Mouse (Mus musculus): ENCODE data around the gene Alg9.

Alg9 gene

GRCm38 (mm10) chr9:50852634-50853349, 78.0 kb downstream of the Alg9 start:
- peak; percentile 47 to 50 for DNase-seq (ENCODE audit: low spot score in 2 of 2)

GRCm38 (mm10) chr9:50854376-50854775, 79.6 kb downstream of the Alg9 start:
- DNase-seq (ENCODE audit: low spot score in 2 of 2), result no peak

- DNase-seq (ENCODE audit: low spot score in 2 of 2), result no peak
Measured at GRCm38 (mm10) chr9:50855133-50855766, 80.4 kb downstream of the Alg9 start.

GRCm38 (mm10) chr9:50855780-50856179, 81.0 kb downstream of the Alg9 start:
- no peak for DNase-seq (ENCODE audit: low spot score in 2 of 2)

- peak; percentile 92 to 94 for DNase-seq (ENCODE audit: low spot score in 2 of 2)
Measured at GRCm38 (mm10) chr9:50856341-50857081, 81.7 kb downstream of the Alg9 start.

GRCm38 (mm10) chr9:50857082-50857641, 82.3 kb downstream of the Alg9 start:
- no peak for DNase-seq (ENCODE audit: low spot score in 2 of 2)

- DNase-seq (ENCODE audit: low spot score in 2 of 2), result no peak
Measured at GRCm38 (mm10) chr9:50858681-50859080, 83.9 kb downstream of the Alg9 start.

GRCm38 (mm10) chr9:50861119-50861839, 86.5 kb downstream of the Alg9 start:
- DNase-seq (ENCODE audit: low spot score in 2 of 2), result no peak

- DNase-seq (ENCODE audit: low spot score in 2 of 2), result no peak
Measured at GRCm38 (mm10) chr9:50863824-50864223, 89.0 kb downstream of the Alg9 start.

GRCm38 (mm10) chr9:50864877-50865276, 90.1 kb downstream of the Alg9 start:
- DNase-seq (ENCODE audit: low spot score in 2 of 2), result no peak

GRCm38 (mm10) chr9:50865803-50866202, 91.0 kb downstream of the Alg9 start:
- DNase-seq (ENCODE audit: low spot score in 2 of 2), result no peak

GRCm38 (mm10) chr9:50867015-50867414, 92.2 kb downstream of the Alg9 start:
- DNase-seq (ENCODE audit: low spot score in 2 of 2), result no peak

GRCm38 (mm10) chr9:50868182-50868581, 93.4 kb downstream of the Alg9 start:
- DNase-seq (ENCODE audit: low spot score in 2 of 2), result no peak

- DNase-seq (ENCODE audit: low spot score in 2 of 2), result no peak
Measured at GRCm38 (mm10) chr9:50873210-50873609, 98.4 kb downstream of the Alg9 start.

GRCm38 (mm10) chr9:50874031-50874430, 99.2 kb downstream of the Alg9 start:
- no peak for DNase-seq (ENCODE audit: low spot score in 2 of 2)

- DNase-seq (ENCODE audit: low spot score in 2 of 2), result no peak
Measured at GRCm38 (mm10) chr9:50875470-50875869, 100.7 kb downstream of the Alg9 start.

- DNase-seq (ENCODE audit: low spot score in 2 of 2), result no peak
Measured at GRCm38 (mm10) chr9:50876287-50876686, 101.5 kb downstream of the Alg9 start.

- DNase-seq (ENCODE audit: low spot score in 2 of 2), result no peak
Measured at GRCm38 (mm10) chr9:50877431-50877830, 102.6 kb downstream of the Alg9 start.

GRCm38 (mm10) chr9:50882183-50882582, 107.4 kb downstream of the Alg9 start:
- no peak for DNase-seq (ENCODE audit: low spot score in 2 of 2)

- DNase-seq (ENCODE audit: low spot score in 2 of 2), result no peak
Measured at GRCm38 (mm10) chr9:50884093-50884492, 109.3 kb downstream of the Alg9 start.

GRCm38 (mm10) chr9:50884741-50885599, 110.2 kb downstream of the Alg9 start:
- peak; percentile 44 to 66 for DNase-seq (ENCODE audit: low spot score in 2 of 2)

All from right cerebral cortex, postnatal 10 days (tissue).